In the genomic region with DNA sequence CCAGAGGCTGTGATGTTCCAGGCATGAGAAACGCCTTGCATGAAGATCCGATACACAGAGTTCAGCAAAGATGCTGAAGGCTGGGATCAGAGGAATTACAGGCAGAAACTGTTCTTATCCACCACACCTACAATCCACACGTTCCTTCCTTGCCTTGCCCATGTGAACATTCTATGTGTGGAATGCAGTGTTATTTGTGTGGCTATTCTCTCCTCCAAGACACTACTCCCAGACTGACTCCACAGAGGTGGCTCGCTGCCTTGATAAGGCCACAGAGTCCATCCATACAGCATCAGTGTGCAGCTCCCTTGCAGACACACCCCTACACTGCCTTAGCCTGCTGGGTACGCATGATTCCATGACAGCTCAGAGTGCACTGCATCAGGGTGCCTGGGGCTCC, we compare ENCODE assay signal across 21 mouse cellular contexts.
DNase-seq lines count a peak whose midpoint lies in the region; ATAC-seq and TF ChIP-seq lines count a peak whose summit lies in the region.
"Had no signal": no experiment of that assay in that cellular context is flagged by ENCODE, and none has a peak within 500 bp of the region (broad histone marks: within the 10 kb centered on the region; RNA-seq: fewer than 3 reads in every experiment).

No protein-coding gene starts in this region.

- peak; percentile 56; the same call in 1 of the 2 replicates for TF ChIP-seq EP300 in lung, postnatal 0 days (IDR thresholded peaks at IDR 0.05)

- no peak for DNase-seq in heart, postnatal 36 days
- DNase-seq in lung, embryonic 14.5 days, result no peak
- DNase-seq in lung, postnatal 10 days, result no peak
- DNase-seq in lung, postnatal 0 days (ENCODE audit: low spot score), result peak; percentile 50
- DNase-seq in lung, postnatal 36 days, result no peak
- peak; percentile 9 for DNase-seq in ZHBTc4 (ENCODE audit: low read depth, low spot score)
- DNase-seq in hindbrain, embryonic 14.5 days (ENCODE audit: low spot score), result no peak
- DNase-seq: adrenal gland, adult 8-10 months; adrenal gland, postnatal 14 days; adrenal gland, postnatal 36 days; cerebellum, adult 11-12 months; cerebellum, adult 2 months; cerebellum, adult 9-10 months; cerebellum, postnatal 10 days; cerebellum, postnatal 25 days had no signal

- H3K9me3 ChIP-seq in heart, embryonic 13.5 days, result no peaks in the 10 kb centered on the region
- no peaks in the 10 kb centered on the region for H3K9me3 ChIP-seq in lung, embryonic 14.5 days (ENCODE audit: low read depth, low read length)
- no peaks in the 10 kb centered on the region for H3K9me3 ChIP-seq in lung, postnatal 0 days (ENCODE audit: low read length)
- no peaks in the 10 kb centered on the region for H3K9me3 ChIP-seq in hindbrain, embryonic 14.5 days (ENCODE audit: control insufficient read depth, low read length)
- H3K9me3 ChIP-seq: embryonic facial prominence, embryonic 10.5 days; embryonic facial prominence, embryonic 12.5 days; forebrain, embryonic 13.5 days; forebrain, embryonic 15.5 days had no signal

- ATAC-seq in heart, embryonic 13.5 days (ENCODE audit: extremely low read depth, insufficient number of reproducible peaks, low FRiP score, low TSS enrichment), result no peak
- ATAC-seq in lung, embryonic 14.5 days (ENCODE audit: insufficient read depth), result 0 out of 2 replicates have a peak, but pooled peaks have one; percentile 24
- ATAC-seq in lung, postnatal 0 days, result peak; percentile 81
- ATAC-seq in hindbrain, embryonic 14.5 days (ENCODE audit: low FRiP score), result no peak
- ATAC-seq: activated CD4-positive, CD25-positive, alpha-beta regulatory T cell, adult 4 months; forebrain, embryonic 13.5 days; forebrain, embryonic 15.5 days had no signal

- no peak overlapping the region for H3K4me2 ChIP-seq in heart, embryonic 13.5 days
- H3K4me2 ChIP-seq in lung, embryonic 14.5 days, result no peak overlapping the region
- no peak overlapping the region for H3K4me2 ChIP-seq in lung, postnatal 0 days (replicated peaks; ENCODE audit: low read depth, low read length)
- no peak overlapping the region for H3K4me2 ChIP-seq in hindbrain, embryonic 14.5 days (replicated peaks)
- H3K4me2 ChIP-seq: embryonic facial prominence, embryonic 12.5 days; forebrain, embryonic 13.5 days; forebrain, embryonic 15.5 days had no signal

- intact Hi-C loops in heart, postnatal 36 days (cut with DNase I), result loop anchor here (2.0 to 5.0 kb wide), 5 partner anchors 77 to 632 kb away; partner anchors contain the start of gene Scfd2

- 0 out of 2 replicates have a peak, but pooled peaks cover 2% of the 10 kb centered on the region for H3K27me3 ChIP-seq in heart, embryonic 13.5 days (replicated peaks)
- no peaks in the 10 kb centered on the region for H3K27me3 ChIP-seq in lung, embryonic 14.5 days (ENCODE audit: insufficient read depth, low read length)
- H3K27me3 ChIP-seq in lung, postnatal 0 days (replicated peaks; ENCODE audit: insufficient read depth, low read length), result no peaks in the 10 kb centered on the region
- peaks cover 3% of the 10 kb centered on the region; the same call in 1 of the 2 replicates for H3K27me3 ChIP-seq in hindbrain, embryonic 14.5 days (ENCODE audit: control insufficient read depth, insufficient read depth, low read length)
- H3K27me3 ChIP-seq: embryonic facial prominence, embryonic 12.5 days; forebrain, embryonic 13.5 days; forebrain, embryonic 15.5 days had no signal

- 0 out of 2 replicates have a peak overlapping the region, but pooled peaks have one; percentile 33 for H3K9ac ChIP-seq in heart, embryonic 13.5 days
- no peak overlapping the region for H3K9ac ChIP-seq in lung, embryonic 14.5 days
- no peak overlapping the region for H3K9ac ChIP-seq in lung, postnatal 0 days (replicated peaks; ENCODE audit: low read depth)
- no peak overlapping the region for H3K9ac ChIP-seq in hindbrain, embryonic 14.5 days
- H3K9ac ChIP-seq: embryonic facial prominence, embryonic 12.5 days; forebrain, embryonic 13.5 days; forebrain, embryonic 15.5 days had no signal

- H3K4me3 ChIP-seq in heart, embryonic 13.5 days, result no peak overlapping the region
- no peak overlapping the region for H3K4me3 ChIP-seq in lung, embryonic 14.5 days (ENCODE audit: low read depth, low read length)
- no peak overlapping the region for H3K4me3 ChIP-seq in lung, postnatal 0 days (ENCODE audit: low read depth, low read length)
- no peak overlapping the region for H3K4me3 ChIP-seq in hindbrain, embryonic 14.5 days (replicated peaks; ENCODE audit: low read length)
- H3K4me3 ChIP-seq: embryonic facial prominence, embryonic 10.5 days; embryonic facial prominence, embryonic 12.5 days; forebrain, embryonic 13.5 days; forebrain, embryonic 15.5 days had no signal

- WGBS in heart, embryonic 13.5 days, result 50% methylated on average over 5 of the region's 5 CpGs
- 77% methylated on average over 5 of the region's 5 CpGs for WGBS in lung, embryonic 14.5 days
- WGBS in lung, postnatal 0 days, result 72% methylated on average over 5 of the region's 5 CpGs
- WGBS in hindbrain, embryonic 14.5 days, result 96% methylated on average over 5 of the region's 5 CpGs

- no peak for TF ChIP-seq CTCF in lung, embryonic 14.5 days (IDR thresholded peaks at IDR 0.05; ENCODE audit: low read depth)
- no peak for TF ChIP-seq CTCF in lung, postnatal 0 days (IDR thresholded peaks at IDR 0.05)

- H3K27ac ChIP-seq in heart, embryonic 13.5 days (replicated peaks), result no peak overlapping the region
- no peak overlapping the region for H3K27ac ChIP-seq in lung, embryonic 14.5 days (ENCODE audit: low read depth)
- H3K27ac ChIP-seq in lung, postnatal 0 days (ENCODE audit: low read length), result no peak overlapping the region
- no peak overlapping the region for H3K27ac ChIP-seq in hindbrain, embryonic 14.5 days
- H3K27ac ChIP-seq: embryonic facial prominence, embryonic 10.5 days; embryonic facial prominence, embryonic 12.5 days; forebrain, embryonic 13.5 days; forebrain, embryonic 15.5 days had no signal

- no peaks in the 10 kb centered on the region for H3K36me3 ChIP-seq in heart, embryonic 13.5 days
- H3K36me3 ChIP-seq in lung, embryonic 14.5 days (ENCODE audit: insufficient read depth), result no peaks in the 10 kb centered on the region
- H3K36me3 ChIP-seq in lung, postnatal 0 days (ENCODE audit: insufficient read depth, low read length), result no peaks in the 10 kb centered on the region
- H3K36me3 ChIP-seq in hindbrain, embryonic 14.5 days (replicated peaks; ENCODE audit: control insufficient read depth, insufficient read depth), result no peaks in the 10 kb centered on the region
- H3K36me3 ChIP-seq: embryonic facial prominence, embryonic 10.5 days; embryonic facial prominence, embryonic 12.5 days; forebrain, embryonic 15.5 days had no signal

- H3K4me1 ChIP-seq in heart, embryonic 13.5 days, result peaks cover 18% of the 10 kb centered on the region; the same call in 1 of the 2 replicates
- H3K4me1 ChIP-seq in lung, embryonic 14.5 days (ENCODE audit: insufficient read depth), result peaks cover 8% of the 10 kb centered on the region; the same call in 1 of the 2 replicates
- H3K4me1 ChIP-seq in lung, postnatal 0 days (ENCODE audit: insufficient read depth, low read depth, low read length), result no peaks in the 10 kb centered on the region
- no peaks in the 10 kb centered on the region for H3K4me1 ChIP-seq in hindbrain, embryonic 14.5 days (replicated peaks; ENCODE audit: control insufficient read depth, insufficient read depth, low read length)
- H3K4me1 ChIP-seq: forebrain, embryonic 13.5 days; forebrain, embryonic 15.5 days had no signal

Comparison
In these comparisons a context has a peak if more than half of its experiments do, and no peak if none do; other contexts are left out.
1. DNase-seq: peak in lung, postnatal 0 days (single experiment) and ZHBTc4 (single experiment); none in heart, postnatal 36 days (0 of 2), lung, embryonic 14.5 days (single experiment), lung, postnatal 10 days (single experiment), lung, postnatal 36 days (single experiment) and hindbrain, embryonic 14.5 days (single experiment).
2. ATAC-seq: peak in lung, embryonic 14.5 days (single experiment) and lung, postnatal 0 days (single experiment); none in heart, embryonic 13.5 days (single experiment) and hindbrain, embryonic 14.5 days (single experiment).